Mouse (Mus musculus) cerebellum, adult 2 months (tissue): Measurements from ENCODE around the gene Gfi1.

Source experiments
- CTCF ChIP-seq: fragments of 200-500 bp; IDR thresholded peaks from 2 replicates; pipeline ENCODE4 v1.5.1; 2011; ENCODE audit warnings: low read depth, mild to moderate bottlenecking, control low read depth, low read length, moderate library complexity, borderline replicate concordance; ENCODE audit not compliant: insufficient read depth
- POLR2A ChIP-seq: fragments of 200-500 bp; IDR thresholded peaks from 2 replicates; pipeline ENCODE4 v1.6.1; 2011; ENCODE audit warnings: low read length, control low read depth, borderline replicate concordance; ENCODE audit not compliant: insufficient read depth

- TF ChIP-seq CTCF (no peak), POLR2A (no peak)
Measured at GRCm38 (mm10) chr5:107765946-107766345, 40.1 kb upstream of the Gfi1 start.
